Mouse (Mus musculus) thymus, postnatal 14 days (tissue): ENCODE measurements at regions not wholly inside any gene's neighbourhood (a gene's known extent, or its start where the extent isn't known, plus 50 kb on each side); places are given as distances from the start of the nearest gene placed in this dataset.

ENCODE experiments used
- DNase-seq: peaks from one replicate; pipeline ENCODE4 v3.0.0; 2021

- DNase-seq, result peak; percentile 72
Measured at GRCm38 (mm10) chr8:125619336-125619906, 49.8 kb upstream of the Sipa1l2 start.
